Mouse (Mus musculus) cerebellum, adult 2 months (tissue): ENCODE results near the gene Phc2.

Experiments
- CTCF ChIP-seq: fragments of 200-500 bp; IDR thresholded peaks from 2 replicates; pipeline ENCODE4 v1.5.1; 2011; ENCODE audit warnings: low read depth, mild to moderate bottlenecking, control low read depth, low read length, moderate library complexity, borderline replicate concordance; ENCODE audit not compliant: insufficient read depth
- POLR2A ChIP-seq: fragments of 200-500 bp; IDR thresholded peaks from 2 replicates; pipeline ENCODE4 v1.6.1; 2011; ENCODE audit warnings: low read length, control low read depth, borderline replicate concordance; ENCODE audit not compliant: insufficient read depth

DNA sequence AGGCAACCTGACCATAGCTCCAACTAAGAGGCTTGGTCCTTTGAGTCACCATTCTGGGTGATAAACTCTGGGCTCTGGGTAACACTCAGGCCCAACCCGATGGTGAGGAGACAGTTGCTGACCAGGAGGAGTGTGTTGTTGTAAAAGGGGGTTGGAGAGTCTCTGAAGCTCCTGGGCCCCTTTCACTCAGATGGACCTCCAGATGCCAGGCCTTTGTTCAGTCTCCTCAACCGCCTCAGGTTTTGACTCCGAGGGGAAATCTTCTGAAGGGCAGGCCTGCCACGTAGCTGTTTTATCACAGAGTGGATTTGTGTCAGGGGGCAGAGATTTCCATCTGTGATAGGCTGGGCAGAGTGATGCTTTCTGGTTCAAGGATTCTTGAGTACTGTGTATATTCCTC lies 61.8 kb downstream of the Phc2 start:
- no peak for TF ChIP-seq CTCF
- TF ChIP-seq POLR2A: no peak
